Mouse (Mus musculus) forebrain, embryonic 15.5 days (tissue): ENCODE results near the gene Cfap54. TPM values are rescaled to one million over a fixed set of nuclear protein-coding genes. Genes with fewer than 3 reads are reported as not detected.
A peak's percentile ranks its signal among the peaks of the same experiment; 100 is the strongest.

Experiments
- ATAC-seq: fragments of 200-750 bp; cut with Nextera tagmentation; replicated peaks from 2 replicates; pipeline ENCODE4 v1.8.0; 2017; ENCODE audit warnings: mild to moderate bottlenecking, moderate TSS enrichment, moderate library complexity
- H3K27ac ChIP-seq: fragments of 300-500 bp; sonication (generic); replicated peaks from 2 replicates; pipeline ENCODE4 v1.5.1; 2015; ENCODE audit warnings: mild to moderate bottlenecking, inconsistent platforms
- H3K27me3 ChIP-seq: fragments of 300-500 bp; sonication (generic); 2 replicates; pipeline ENCODE4 v1.6.1; 2015; ENCODE audit warnings: inconsistent platforms
- H3K36me3 ChIP-seq: fragments of 300-500 bp; sonication (generic); 2 replicates; pipeline ENCODE4 v1.6.1; 2015; ENCODE audit warnings: mild to moderate bottlenecking, inconsistent platforms
- H3K4me1 ChIP-seq: fragments of 300-500 bp; sonication (generic); 2 replicates; pipeline ENCODE4 v1.6.1; 2015; ENCODE audit warnings: inconsistent platforms
- H3K4me2 ChIP-seq: fragments of 300-500 bp; sonication (generic); replicated peaks from 2 replicates; pipeline ENCODE4 v1.6.1; 2015; ENCODE audit warnings: mild to moderate bottlenecking, inconsistent platforms
- H3K4me3 ChIP-seq: fragments of 300-500 bp; sonication (generic); 2 replicates; pipeline ENCODE4 v1.5.1; 2015; ENCODE audit warnings: mild to moderate bottlenecking, inconsistent platforms
- H3K9ac ChIP-seq: fragments of 300-500 bp; sonication (generic); replicated peaks from 2 replicates; pipeline ENCODE4 v1.6.1; 2015; ENCODE audit warnings: mild to moderate bottlenecking, inconsistent platforms
- H3K9me3 ChIP-seq: fragments of 300-500 bp; sonication (generic); 2 replicates; pipeline ENCODE4 v1.6.1; 2016; ENCODE audit warnings: inconsistent platforms
- WGBS: fragments of 180-500 bp; shearing (Covaris S2); methylation state at CpG from one replicate; pipeline ENCODE4 v1.1.7; 2015; ENCODE audit warnings: mixed read lengths; 5-methylcytosine and 5-hydroxymethylcytosine counted together
- polyA plus RNA-seq: library from polyadenylated mRNA; unstranded; fragments of >200 nt; fragmentation: Nextera tagmentation; extraction: Ambion mirVana; gene quantifications from 2 replicates; pipeline ENCODE4 v1.2.1, GENCODE M21; 2015

Cfap54 gene
- polyA plus RNA-seq = 2.2 and 2.3 TPM in 2 replicates

DNA sequence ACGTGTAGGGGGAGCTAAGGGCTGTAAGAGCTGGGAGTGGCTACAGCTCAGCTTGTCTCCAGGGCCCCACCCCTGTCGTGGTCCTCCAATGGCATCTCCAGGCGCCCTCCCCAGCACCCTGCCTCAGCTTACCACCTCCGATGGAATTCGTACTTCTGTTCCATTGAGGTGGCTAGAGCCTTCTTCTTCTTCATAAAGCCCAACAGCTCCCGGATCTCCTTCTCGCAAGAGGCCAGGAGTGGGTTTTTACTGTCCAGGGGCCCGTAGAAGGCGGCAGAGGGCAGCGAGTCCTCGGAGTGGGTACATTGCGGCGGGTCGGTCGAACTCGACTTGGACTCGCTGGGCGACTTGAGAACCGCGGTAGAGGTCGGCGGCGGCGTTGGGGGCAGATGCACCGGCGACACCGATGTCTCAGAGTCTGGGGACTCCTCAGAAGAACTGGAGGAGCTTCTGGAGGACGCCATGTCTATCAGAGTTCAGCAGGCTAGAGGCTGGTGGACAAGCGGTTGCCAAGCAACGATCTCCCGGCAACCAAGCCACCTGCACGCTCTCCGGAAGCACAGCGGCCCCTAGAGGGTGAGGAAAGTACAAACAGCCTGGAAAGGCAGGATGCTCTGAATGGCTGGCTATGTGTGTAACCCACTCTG is at the start of gene Cfap54:
Gene Cfap54, minus strand, starts transcription at position 486 of the 647 bp plus-strand sequence.
- peaks cover 34% of the 10 kb centered on the region for H3K4me1 ChIP-seq

GRCm38 (mm10) chr10:93130456-93130940 is 49.1 kb upstream of the Cfap54 start:
- Histone ChIP-seq H3K4me3 (no peak overlapping the region), H3K9ac (no peak overlapping the region), H3K9me3 (no peaks in the 10 kb centered on the region), H3K4me1 (peaks cover 19% of the 10 kb centered on the region), H3K27me3 (no peaks in the 10 kb centered on the region), H3K4me2 (no peak overlapping the region; the same call in 1 of the 2 replicates), H3K27ac (peak overlapping the region; percentile 92), H3K36me3 (no peaks in the 10 kb centered on the region)
- peak; percentile 88 for ATAC-seq
- WGBS = 15% methylated on average over 10 of the region's 10 CpGs

More for the DNA sequence above, at the start of gene Cfap54:
- H3K36me3 ChIP-seq = no peaks in the 10 kb centered on the region
- H3K9ac ChIP-seq = peak within 1 kb of the TSS; percentile 40
- WGBS = under 1% methylated on average over 34 of the region's 34 CpGs
- peak within 1 kb of the TSS; percentile 46 for H3K4me3 ChIP-seq
- no peaks in the 10 kb centered on the region for H3K9me3 ChIP-seq
- peak within 1 kb of the TSS; percentile 55 for H3K4me2 ChIP-seq
- no peak within 1 kb of the TSS for H3K27ac ChIP-seq
- H3K27me3 ChIP-seq = no peaks in the 10 kb centered on the region
- ATAC-seq = peak; percentile 76

DNA sequence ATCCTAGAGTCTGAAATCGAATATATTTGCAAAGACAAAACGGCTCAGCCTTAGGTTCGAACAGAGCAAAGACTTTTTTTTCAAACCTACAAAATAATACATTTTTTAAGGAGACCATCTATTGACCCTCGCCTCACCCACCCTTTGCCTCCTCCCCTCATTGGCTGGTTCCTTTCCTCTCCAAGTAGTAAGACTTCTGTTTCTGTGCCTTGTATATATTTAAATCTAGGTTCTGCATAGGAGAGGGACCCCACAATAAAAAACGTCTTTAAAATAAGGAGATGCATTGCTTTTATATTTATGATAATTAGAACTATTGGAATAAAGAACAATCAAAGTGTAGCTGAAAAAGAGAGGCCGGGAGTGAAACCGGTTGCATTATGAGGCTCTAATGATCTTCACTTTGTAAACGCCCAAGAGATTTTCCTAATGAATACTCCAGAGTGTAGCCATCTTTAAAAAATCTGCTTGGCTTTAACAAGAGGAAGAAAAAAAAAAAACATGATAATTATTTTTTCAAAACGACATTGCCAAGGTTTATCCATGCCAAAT is 48.6 kb upstream of the Cfap54 start:
- Histone ChIP-seq H3K27ac (peak overlapping the region; percentile 92), H3K36me3 (no peaks in the 10 kb centered on the region), H3K27me3 (no peaks in the 10 kb centered on the region), H3K4me3 (no peak overlapping the region), H3K9me3 (no peaks in the 10 kb centered on the region), H3K9ac (no peak overlapping the region), H3K4me2 (no peak overlapping the region), H3K4me1 (peaks cover 19% of the 10 kb centered on the region)
- WGBS = 14% methylated on average over 9 of the region's 9 CpGs
- ATAC-seq = peak; percentile 66

- H3K27me3 ChIP-seq = no peaks in the 10 kb centered on the region
- no peak overlapping the region for H3K4me3 ChIP-seq
- H3K4me1 ChIP-seq = peaks cover 19% of the 10 kb centered on the region
- H3K4me2 ChIP-seq = no peak overlapping the region
- H3K36me3 ChIP-seq = no peaks in the 10 kb centered on the region
- H3K9ac ChIP-seq = no peak overlapping the region
- WGBS = 50% methylated on average over 1 of the region's 1 CpGs
- ATAC-seq = no peak
- no peaks in the 10 kb centered on the region for H3K9me3 ChIP-seq
- peak overlapping the region; percentile 92 for H3K27ac ChIP-seq
Measured at GRCm38 (mm10) chr10:93129345-93129744, 47.9 kb upstream of the Cfap54 start.

- ATAC-seq = no peak
- H3K27me3 ChIP-seq = no peaks in the 10 kb centered on the region
- WGBS = 90% methylated on average over 2 of the region's 2 CpGs
- peaks cover 27% of the 10 kb centered on the region for H3K4me1 ChIP-seq
- H3K4me2 ChIP-seq = no peak overlapping the region
- H3K27ac ChIP-seq = peak overlapping the region; percentile 92; the same call in 1 of the 2 replicates
- H3K4me3 ChIP-seq = no peak overlapping the region
- H3K36me3 ChIP-seq = no peaks in the 10 kb centered on the region
- H3K9ac ChIP-seq = no peak overlapping the region
- no peaks in the 10 kb centered on the region for H3K9me3 ChIP-seq
Measured at GRCm38 (mm10) chr10:93128566-93128965, 47.1 kb upstream of the Cfap54 start.

DNA sequence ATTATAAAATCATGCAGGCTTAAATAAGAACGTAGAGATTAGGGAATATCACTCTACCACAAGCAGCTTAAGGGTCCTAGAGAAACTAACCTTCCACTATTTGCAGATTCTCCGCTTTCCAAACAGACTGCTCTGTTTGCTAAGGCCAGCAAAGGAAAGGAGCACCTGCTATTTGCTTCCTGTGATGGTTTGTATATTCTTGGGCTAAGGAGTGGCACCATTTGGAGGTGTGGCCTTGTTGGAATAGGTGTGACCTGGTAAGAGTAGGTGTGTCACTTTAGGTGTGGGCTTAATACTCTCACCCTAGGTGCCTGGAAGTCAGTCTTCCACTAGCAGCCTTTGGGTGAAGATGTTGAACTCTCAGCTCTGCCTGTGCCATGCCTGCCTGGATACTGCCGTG is 44.6 kb upstream of the Cfap54 start:
- Histone ChIP-seq H3K36me3 (no peaks in the 10 kb centered on the region), H3K9ac (no peak overlapping the region), H3K27me3 (no peaks in the 10 kb centered on the region), H3K4me1 (peaks cover 41% of the 10 kb centered on the region), H3K9me3 (no peaks in the 10 kb centered on the region), H3K27ac (no peak overlapping the region), H3K4me3 (no peak overlapping the region), H3K4me2 (no peak overlapping the region)
- ATAC-seq = no peak
- 90% methylated on average over 3 of the region's 3 CpGs for WGBS

DNA sequence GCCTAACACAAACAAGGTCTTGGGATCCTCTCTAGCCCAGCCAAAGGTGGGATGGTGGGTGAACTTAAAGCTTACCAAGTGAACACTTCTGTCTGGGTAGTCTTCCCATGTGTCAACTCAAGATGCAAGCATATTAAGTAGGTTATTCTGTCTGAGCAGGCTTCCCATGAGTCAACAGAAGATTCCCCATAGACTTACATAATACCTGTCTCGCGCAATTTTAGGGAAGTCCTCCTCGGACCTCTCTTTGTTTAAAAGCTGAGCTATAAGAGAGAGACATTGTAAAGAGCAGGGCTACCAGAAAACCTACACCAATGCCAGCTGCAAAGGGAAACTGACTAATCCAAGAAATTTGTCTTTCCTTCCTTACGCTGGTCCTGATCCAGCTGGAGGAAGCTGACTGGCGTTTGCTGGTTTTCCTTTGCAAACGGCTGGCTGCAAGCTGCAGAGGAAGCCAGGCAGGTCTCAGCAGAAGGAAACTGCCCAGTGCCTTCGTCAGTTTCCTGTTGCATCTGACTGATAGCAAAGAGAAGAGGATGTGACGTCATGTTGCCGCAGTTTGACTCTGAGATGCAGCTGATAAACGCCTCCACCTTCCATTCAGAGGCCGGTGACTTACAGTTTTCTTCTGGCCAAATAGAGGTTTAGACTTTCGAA is 42.7 kb upstream of the Cfap54 start:
- H3K9ac ChIP-seq = no peak overlapping the region
- H3K9me3 ChIP-seq = no peaks in the 10 kb centered on the region
- ATAC-seq = no peak
- WGBS = 78% methylated on average over 12 of the region's 12 CpGs
- 0 out of 2 replicates have a peak overlapping the region, but pooled peaks have one; percentile 18 for H3K27ac ChIP-seq
- no peak overlapping the region for H3K4me3 ChIP-seq
- no peaks in the 10 kb centered on the region for H3K27me3 ChIP-seq
- H3K4me1 ChIP-seq = peaks cover 27% of the 10 kb centered on the region
- no peaks in the 10 kb centered on the region for H3K36me3 ChIP-seq
- no peak overlapping the region for H3K4me2 ChIP-seq

GRCm38 (mm10) chr10:93123310-93123709 is 41.9 kb upstream of the Cfap54 start:
- H3K9ac ChIP-seq = no peak overlapping the region
- no peak overlapping the region for H3K4me3 ChIP-seq
- no peak overlapping the region for H3K27ac ChIP-seq
- no peaks in the 10 kb centered on the region for H3K36me3 ChIP-seq
- no peak for ATAC-seq
- no peak overlapping the region for H3K4me2 ChIP-seq
- 62% methylated on average over 4 of the region's 4 CpGs for WGBS
- H3K9me3 ChIP-seq = no peaks in the 10 kb centered on the region
- H3K27me3 ChIP-seq = no peaks in the 10 kb centered on the region
- peaks cover 21% of the 10 kb centered on the region for H3K4me1 ChIP-seq

DNA sequence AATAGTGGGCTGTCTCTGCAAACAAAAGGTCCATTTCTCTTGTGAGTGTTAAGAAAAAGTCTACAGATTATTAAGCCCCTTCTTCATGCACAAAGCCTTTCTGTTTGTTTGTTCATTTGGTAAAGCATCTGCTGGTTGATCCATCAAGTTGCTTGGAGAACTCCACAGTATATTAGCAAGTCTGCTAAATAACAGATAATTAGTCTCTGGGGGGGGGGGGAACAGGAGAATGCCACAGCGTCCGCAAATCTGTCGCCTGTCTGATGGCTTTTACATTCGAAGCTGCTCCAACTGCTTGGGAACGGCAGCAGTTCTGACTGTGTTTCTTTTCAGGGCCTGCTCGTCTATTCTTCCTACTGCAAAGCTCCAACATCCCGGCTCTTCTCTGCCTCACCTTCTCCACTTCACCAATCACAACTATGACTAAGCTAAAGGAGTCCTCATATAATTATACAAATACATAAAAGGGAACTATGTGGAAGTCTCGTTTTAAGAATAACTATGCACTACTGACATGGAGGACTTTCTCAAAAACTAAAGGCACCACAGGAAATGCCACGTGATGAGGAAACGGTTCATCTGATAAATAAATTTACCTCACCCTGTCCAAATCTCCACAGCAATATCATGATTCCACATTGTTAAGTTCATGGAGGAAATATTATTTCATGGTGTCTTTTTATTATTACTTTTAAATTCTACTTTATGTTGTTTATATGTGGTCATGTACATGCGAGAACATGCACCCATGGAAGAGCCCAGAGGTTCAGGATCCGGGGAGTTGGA is 41.2 kb upstream of the Cfap54 start:
- ATAC-seq = peak; percentile 75
- Histone ChIP-seq H3K4me1 (peaks cover 21% of the 10 kb centered on the region), H3K36me3 (no peaks in the 10 kb centered on the region), H3K9me3 (no peaks in the 10 kb centered on the region), H3K27ac (peak overlapping the region; percentile 7; the same call in 1 of the 2 replicates), H3K9ac (no peak overlapping the region), H3K4me2 (no peak overlapping the region), H3K27me3 (no peaks in the 10 kb centered on the region), H3K4me3 (no peak overlapping the region)
- WGBS = 39% methylated on average over 12 of the region's 12 CpGs

DNA sequence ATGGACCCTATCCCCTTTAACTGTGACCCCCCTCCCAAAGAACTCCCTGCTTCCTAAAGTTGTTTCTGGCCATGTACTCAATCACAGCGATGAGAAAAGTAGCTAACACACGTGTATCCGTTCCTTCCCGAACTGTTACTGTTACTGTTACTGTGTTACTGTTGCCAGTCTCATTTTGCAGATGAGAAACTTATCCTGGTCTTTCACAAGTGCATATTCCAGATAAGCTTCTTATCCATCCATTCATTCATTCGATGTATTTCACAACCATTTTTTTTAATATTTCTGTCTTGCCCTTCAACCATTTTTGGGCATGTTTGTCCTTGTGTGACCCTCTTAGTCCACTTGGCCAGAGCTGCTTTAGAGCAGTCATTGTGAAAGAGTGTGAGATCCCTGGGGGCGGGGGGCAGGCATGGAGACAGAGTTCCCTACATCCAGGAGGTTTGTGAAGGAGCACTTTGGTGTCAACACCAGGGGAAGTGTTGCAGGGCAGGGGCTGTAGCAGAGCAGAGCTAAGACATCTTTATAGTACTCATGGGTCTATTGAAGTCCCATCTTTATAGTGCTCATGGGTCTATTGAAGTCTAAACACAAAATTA is 39.9 kb upstream of the Cfap54 start:
- Histone ChIP-seq H3K4me2 (no peak overlapping the region), H3K9me3 (no peaks in the 10 kb centered on the region), H3K36me3 (no peaks in the 10 kb centered on the region), H3K27me3 (no peaks in the 10 kb centered on the region), H3K4me1 (peaks cover 21% of the 10 kb centered on the region), H3K9ac (no peak overlapping the region), H3K4me3 (no peak overlapping the region), H3K27ac (no peak overlapping the region)
- 94% methylated on average over 6 of the region's 6 CpGs for WGBS
- no peak for ATAC-seq

- H3K27me3 ChIP-seq = no peaks in the 10 kb centered on the region
- H3K9me3 ChIP-seq = no peaks in the 10 kb centered on the region
- H3K27ac ChIP-seq = peak overlapping the region; percentile 50; the same call in 1 of the 2 replicates
- no peak for ATAC-seq
- H3K36me3 ChIP-seq = no peaks in the 10 kb centered on the region
- no peak overlapping the region for H3K9ac ChIP-seq
- no peak overlapping the region for H3K4me2 ChIP-seq
- H3K4me3 ChIP-seq = no peak overlapping the region
- H3K4me1 ChIP-seq = peaks cover 21% of the 10 kb centered on the region
- 41% methylated on average over 5 of the region's 5 CpGs for WGBS
Measured at GRCm38 (mm10) chr10:93119809-93120208, 38.4 kb upstream of the Cfap54 start.
